Mouse (Mus musculus): Measurements from ENCODE around the gene Phf23.

DNA sequence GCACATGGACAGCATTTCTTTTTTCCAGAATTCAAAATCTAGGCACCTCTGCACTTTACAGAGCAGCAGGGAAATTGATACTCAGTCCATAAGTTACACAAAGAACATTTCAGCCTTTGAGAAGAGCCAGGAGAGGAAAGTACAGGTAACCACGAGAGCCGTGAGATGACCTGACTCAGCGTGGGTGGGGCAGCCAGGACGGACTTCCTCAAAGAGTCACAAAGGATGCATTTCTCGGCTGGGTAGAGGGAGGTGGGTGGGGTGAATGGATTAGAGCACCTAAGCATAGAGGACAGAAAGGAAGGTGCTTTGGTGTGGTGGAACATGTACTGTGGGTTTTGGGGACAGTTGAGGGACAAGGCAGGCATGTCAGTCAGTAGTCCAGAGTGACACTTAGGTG, 33.7 kb upstream of the Phf23 start:
- TF ChIP-seq POLR2A (IDR thresholded peaks at IDR 0.05; ENCODE audit: borderline replicate concordance, insufficient read depth, low read length) = no peak
- TF ChIP-seq CTCF (IDR thresholded peaks at IDR 0.05; ENCODE audit: borderline replicate concordance, insufficient read depth, low read depth, low read length) = no peak
